Mouse (Mus musculus) retina, embryonic 14.5 days (tissue): ENCODE data around the gene Elane.

Experiments used
- DNase-seq: peaks from one replicate; pipeline ENCODE4 v3.0.0-alpha.2; 2015; ENCODE audit warnings: low spot score

Gene Elane

DNA sequence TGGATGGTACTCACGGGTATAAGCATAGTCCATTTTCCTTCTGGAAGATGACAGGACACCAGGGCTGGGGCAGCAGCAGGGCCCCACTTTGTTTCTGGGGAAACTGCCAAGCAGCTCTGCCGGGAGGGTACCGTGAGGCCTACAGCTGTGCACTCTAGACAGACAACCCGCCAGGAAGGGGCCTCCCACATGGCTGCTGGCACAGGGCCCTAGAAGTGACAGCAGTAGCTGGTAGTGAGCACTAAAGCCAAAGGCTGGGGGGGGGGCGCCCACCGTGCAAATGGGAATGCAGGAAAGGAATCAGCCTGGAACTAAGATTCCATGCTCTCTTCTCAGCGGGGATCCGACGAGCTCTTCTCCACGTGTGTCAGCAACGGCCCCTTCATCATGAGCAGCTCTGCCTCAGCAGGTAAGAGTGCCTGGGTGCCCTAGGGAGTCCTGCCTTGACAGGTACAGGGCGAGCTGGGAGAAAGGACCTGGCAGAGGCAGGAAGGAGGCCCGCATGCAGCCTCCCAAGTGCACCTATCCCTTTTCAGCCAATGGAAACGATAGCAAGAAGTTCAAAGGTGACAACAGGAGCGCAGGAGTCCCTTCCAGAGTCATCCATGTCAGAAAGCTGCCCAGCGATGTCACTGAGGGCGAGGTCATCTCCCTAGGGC, 27.5 kb upstream of the Elane start:
- no peak for DNase-seq

DNA sequence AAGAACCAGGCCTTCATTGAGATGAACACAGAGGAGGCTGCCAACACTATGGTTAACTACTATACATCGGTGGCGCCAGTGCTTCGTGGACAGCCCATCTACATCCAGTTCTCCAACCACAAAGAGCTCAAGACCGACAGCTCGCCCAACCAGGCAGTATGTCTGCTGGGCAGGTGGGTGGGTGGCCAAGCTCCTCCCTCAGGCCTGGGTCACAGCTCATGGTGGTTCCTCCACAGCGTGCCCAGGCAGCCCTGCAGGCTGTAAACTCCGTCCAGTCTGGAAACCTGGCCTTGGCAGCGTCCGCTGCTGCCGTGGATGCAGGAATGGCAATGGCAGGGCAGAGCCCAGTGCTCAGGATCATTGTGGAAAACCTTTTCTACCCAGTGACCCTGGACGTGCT, 26.9 kb upstream of the Elane start:
- no peak for DNase-seq

DNA sequence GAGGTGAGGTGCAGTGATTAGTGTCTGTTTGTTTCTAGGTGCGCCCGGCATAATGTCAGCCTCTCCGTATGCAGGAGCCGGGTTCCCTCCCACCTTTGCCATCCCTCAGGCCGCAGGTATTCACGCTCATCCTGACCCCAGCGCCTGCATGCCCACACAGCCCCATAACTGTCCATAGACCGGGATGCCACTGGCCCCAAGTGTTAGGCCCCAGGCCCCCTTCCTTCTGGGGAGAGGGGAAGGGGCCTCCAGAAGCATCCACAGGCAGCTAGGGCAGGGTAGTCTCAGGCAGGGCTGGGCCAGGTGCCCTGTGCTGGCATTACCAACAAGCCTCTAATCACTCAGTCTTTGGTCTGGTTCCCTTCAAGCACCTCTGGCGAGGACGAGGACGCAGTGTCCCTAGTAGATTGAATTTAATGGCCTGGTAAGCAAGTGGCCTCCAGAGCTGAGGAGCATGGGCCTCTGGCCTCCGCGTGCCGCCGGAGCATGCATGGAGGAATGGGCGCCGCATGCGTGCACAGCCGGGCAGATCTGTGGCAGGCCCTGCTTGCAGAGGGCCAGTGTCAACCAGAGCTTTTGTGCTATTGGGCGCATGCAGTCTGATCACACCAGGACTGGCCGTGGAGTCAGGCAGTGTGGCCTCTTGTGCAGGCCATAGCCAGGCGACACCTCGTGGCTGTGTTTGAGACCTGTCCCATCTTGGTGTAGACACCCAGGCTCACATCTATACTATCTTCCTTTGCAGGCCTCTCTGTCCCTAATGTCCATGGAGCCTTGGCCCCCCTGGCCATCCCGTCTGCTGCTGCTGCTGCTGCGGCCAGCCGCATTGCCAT, 25.8 kb upstream of the Elane start:
- DNase-seq = no peak

DNA sequence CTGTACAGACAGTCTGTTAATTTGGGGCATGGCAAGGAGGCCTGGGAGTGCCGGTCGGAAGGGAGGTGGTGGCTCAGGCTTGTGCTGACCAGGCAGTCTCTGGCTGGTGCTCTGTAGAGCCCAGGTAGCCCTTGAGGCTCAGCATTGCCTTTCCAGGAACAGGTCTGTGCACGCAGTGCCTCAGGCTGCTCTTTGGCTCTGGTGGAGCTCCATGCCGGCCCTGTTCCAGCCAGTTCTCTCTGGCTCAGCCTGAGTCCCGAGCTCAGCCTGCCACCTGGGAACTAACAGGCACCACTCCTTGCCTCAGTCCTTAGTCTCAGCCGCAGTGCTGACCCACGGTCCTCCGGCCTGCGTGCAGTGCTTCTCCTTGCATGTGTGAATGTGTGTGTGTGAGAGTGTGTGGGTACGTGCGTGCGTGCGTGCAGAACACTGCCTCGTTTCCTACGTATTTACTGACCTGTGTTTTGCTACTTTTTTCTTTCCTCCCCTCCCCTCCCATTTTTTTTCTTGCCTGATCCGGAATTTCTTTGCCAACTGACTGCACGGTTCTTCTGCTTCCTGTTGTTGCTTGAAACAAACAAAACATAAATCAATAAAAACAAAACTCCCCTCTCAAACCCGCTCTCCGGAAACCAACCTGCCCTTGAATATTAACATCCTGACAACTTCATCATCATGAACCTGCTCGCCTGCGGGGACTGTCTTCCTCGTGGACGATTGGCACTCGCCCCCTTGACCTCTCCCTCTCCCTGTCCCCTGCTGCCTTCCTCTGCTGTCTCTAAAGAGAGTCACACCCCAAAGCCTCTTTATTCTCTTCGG, 24.6 kb upstream of the Elane start:
- DNase-seq = no peak

DNA sequence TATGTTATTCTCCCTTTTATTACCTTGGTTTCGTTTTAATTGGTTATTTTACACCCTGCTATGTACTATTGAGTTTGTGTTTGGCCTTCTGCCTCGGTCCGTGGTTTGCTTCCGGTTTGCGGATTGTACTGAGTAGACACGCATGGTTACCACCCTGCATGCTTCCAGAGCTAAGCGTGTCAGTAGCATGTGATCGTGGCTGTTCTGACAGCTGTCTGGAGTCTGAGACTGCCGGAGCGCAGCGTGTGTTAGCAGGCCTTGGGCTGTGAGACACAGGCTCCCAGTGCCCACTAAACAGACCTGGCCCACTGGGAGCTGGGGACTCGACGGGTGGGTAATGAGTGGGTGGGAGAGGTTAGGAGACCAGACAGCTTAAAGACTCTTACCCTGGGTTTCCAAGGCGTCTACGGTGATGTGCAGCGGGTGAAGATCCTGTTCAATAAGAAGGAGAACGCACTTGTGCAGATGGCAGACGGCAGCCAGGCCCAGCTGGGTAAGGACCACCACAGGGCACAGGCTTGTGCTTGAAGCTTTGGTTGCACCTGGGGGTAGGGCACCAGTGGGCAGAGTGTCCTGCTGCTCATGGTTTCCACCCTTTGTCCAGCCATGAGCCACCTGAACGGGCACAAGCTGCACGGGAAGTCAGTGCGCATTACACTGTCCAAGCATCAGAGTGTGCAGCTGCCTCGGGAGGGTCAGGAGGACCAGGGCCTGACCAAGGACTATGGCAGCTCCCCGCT, 23.8 kb upstream of the Elane start:
- DNase-seq = no peak

DNA sequence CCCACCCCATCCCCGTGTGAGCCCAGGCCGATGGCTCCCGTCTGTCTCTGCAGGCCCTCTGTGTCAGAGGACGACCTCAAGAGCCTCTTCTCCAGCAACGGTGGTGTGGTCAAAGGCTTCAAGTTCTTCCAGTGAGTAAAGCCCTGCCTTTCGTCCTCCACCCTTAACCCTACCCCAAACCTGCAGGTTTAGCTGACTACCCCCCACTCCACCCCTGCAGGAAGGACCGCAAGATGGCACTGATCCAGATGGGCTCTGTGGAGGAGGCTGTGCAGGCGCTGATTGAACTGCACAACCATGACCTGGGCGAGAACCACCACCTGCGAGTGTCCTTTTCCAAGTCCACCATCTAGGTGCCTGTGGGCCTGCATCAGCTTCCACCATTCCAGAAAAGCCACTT, 23.1 kb upstream of the Elane start:
- DNase-seq = no peak

DNA sequence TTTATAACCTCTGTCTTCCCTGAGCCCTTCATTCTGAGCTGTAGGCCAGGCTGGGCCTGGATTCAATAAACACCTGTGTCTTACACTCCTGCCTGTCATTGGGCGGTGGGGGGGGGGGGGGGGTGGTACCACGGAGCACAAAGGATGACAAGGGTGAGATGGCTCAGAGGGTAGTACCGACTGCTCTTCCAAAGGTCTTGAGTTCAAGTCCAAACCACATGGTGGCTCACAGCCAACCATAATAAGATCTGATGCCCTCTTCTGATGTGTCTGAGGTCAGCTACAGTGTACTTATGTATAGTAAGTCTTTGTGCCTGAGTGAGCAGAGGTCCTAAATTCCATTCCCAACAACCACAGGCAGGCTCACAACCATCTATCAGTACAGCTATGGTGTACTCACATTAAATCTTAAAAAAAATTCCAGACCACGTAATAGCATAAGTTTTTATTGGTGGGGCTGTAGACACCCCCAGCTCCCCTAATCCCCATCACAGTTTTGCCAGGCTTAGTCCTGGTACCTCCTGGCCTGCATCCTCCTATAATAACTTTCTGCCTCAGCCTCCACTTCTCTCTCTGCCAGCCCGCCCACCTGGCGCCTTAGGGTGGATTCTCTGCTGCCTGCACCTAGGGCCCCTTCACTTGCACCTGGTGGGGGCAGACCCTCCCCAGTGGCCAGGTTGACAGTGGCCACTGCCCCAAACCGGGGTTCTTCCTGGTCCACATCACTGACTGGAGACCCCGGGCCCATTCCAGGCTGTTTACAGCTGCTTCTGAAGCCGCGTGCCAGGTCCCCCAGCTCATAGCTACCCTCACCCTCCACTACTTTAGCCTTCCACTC, 21.5 kb upstream of the Elane start:
- DNase-seq = no peak

DNA sequence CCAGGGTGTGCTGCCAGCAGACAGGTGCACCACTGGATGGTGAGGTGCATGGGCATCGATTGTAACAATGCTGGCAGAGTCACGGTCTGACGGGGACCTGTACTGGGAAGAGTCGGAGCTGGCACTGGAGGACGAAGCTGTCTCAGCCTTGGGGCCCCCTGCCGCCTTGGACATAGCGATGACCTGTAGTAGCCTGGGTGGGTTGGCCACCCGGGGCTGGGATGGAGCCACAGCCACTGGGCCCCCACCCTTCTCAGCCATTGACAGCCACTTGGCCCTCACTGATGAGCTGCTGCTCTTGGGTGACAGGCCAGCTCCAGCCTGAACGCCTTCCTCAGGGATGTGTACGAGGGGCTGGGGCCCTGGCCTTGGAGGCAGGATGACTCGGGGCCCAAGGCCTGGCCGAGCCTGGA, 20.9 kb upstream of the Elane start:
- no peak for DNase-seq

DNA sequence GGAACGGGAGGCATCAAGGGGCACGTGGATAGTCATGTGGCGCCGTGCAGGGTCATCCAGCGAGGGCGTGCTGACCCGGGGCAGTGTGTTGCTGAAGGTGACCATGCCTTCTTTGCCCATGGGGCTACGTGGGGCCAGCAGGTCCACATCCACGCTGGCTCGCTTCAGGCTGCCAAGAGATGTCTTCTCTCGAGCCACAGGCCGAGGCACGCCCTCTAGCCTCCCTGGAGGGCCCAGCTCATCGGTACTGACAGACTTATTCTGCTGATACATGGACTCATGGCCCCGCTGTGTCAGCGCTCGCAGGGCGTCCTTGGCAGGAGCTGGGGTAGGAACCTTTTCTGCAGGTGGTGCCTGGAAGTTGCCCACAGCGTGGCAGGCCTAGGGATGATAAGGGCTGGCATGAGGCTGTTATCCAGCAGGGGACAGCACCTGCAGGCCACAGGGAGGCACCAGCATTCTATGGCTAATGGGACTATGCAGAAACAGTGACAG, 20.2 kb upstream of the Elane start:
- DNase-seq = no peak

DNA sequence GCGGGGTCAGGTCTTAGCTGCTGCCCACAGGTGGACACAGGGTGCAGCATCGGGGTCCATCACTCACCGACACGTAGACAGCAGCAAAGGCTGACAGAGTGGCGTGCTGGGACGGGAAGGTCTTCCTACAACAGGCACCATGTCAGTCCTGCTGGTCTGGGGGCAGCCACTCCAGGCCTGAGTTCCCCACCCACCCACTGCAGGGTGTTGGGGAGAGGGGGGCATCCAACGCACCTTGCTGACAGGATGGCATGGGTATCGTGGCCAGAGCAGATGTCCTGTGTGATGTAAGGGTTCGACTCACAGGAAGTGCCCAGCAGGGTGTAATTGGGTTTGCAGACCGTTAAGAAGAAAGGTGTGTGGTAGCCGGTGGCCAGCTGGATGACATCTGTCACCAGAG, 19.4 kb upstream of the Elane start:
- no peak for DNase-seq

DNA sequence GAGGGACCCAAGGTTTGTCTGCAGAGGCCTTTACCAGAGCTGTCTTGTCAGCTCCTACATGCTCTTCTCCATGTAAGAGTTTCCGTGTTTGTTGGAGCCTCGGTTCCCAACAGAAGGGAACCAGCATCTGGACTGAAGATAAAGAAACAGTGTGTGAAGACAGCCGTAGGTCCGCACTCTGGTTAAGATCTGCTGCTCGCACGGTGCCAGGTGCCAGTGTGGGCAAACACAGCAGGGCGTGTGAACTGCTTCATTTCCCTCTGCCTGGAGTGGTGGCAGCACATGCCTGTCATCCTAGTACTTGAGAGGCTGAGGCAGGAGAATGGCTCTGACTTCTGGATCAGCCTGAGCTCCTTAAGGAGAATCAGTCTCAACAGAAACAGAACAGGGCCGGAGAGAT, 14.2 kb upstream of the Elane start:
- DNase-seq = no peak

DNA sequence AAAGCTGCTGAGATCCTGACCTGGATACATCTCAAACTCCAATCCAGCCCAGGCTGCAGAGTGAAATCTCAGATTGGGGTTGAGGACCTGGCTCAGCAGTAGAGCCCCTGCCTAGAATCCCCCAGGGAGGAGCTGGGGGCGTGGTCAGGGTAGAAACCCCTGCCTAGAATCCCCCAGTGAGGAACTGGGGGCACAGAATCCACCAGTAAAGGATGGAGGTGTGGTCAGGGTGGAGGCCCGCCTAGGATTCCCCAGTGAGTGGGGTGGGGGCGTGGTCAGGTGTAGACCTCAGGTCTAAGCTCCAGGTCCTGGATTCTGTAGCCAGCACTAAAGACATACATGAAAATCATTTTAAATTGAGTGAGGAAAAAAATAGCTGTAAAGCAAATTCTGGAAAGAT, 13.2 kb upstream of the Elane start:
- DNase-seq = no peak

DNA sequence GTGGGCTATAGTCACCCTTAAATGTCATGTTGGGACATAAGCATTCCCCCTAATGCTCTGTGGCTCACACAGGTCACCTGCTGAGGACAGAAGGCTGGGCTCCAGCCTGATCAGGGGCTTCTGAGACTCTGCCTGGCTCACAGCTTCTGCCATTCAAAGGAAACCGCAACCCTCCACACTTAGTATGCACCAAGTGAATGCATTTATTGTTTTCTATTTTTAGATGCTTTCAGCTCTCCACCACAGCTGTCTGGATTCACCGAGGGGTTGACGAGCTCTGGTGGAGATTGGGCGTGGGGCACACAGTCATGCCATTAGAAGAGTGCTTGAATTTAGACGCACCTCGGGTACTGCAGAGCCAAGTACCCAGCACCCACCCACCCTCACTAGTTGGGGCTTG, 12.7 kb upstream of the Elane start:
- DNase-seq = no peak

DNA sequence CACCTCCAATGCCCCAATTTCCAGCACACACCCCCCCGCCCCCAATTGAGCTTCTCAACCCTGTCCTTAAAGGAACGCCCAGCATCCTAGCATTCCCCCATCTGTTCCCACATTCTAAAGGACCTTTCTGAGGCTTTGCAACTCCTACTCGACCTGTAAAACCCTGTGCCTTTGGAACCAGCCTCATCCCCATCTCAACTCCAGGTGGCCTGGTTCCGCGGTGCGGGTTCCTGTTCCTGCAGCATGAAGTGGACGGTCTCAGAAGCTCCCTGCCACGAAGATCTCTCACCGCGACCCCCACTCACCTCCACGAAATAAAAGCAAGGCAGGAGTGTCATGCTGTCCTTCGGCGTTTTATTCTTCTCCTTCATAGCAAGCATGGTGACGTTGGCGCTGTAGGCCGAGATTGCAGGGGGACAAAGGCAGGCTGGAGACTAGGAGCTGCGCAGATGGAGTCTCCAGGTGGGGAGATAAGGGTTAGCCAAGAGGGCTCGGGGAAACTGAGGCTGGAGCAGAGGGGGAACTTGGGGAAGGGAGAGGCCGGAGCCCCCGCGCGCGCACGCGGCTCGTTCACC, 12.2 kb upstream of the Elane start:
- no peak for DNase-seq

DNA sequence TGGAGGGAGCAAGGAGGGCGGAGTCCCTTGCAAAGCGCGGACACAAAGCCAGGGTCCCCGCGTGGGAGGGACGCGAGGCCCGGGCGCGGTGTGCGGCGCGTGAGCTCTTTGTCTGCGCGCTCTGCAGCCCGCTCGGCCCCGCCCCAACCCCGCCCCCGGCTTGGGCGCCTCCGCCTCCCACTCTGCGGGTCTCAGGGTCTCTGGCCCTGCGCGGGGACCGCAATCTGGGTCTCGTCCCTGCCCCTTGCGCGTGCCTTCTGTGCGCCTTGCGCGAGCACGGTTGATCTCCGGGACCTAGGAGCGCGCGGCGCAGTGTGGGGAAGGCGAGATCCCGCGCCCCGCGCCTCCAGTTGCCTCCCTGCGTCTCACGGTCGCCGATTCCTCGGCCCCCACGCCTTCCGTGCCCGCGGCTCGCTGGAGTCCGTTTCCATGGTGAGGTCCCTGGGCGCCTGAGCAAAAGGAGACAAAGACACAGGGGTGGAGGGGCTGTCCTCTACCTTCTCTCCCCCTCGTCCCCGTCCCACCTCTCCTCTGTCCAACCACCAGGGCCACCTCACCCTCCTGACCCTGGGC, 11.7 kb upstream of the Elane start, which contains the start of the genes Prtn3 and Plppr3:
Prtn3 (plus strand) TSS at position 187 of the 573 bp plus-strand sequence.
Plppr3 (minus strand) TSS at position 345 of the 573 bp plus-strand sequence.
- peak; percentile 85 for DNase-seq

DNA sequence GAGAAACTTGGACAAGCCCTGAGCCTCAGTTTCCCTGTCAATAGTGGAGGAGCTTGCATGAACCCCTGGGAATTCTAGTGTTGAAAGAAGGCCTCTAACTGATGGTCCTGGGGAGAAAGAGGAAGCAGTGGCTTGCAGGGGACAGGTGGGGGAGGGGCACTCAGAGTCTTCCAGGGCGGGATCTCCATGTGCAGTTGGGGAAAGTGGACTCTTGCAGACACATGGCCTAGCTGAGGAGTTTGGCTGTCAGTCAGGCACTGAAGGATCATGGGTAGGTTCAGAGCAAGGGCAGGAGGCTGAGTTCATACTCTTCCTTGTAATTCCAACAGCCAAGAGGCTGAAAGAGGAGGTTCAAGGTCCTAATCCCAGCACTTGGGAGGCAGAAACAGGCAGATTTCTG, 8.9 kb upstream of the Elane start:
- no peak for DNase-seq

DNA sequence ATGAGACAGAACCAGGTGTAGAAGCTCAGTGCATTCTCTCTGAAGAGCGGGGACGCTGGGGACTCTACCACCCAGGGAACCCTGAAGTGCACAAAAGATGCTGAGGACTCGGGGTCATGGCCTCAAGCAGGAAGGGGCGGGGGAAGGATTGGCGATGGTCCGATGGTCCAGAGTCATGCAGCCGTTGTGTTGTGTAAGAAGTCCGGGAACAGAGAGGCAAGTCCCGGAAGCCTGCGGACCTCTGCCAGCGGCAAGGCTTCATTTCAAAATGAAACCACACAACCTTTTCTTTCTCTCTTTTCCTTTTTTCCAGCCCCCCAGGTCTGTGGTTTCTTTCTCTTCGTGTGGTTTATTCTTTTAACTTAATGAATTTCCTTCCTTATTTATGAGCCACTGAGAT, 8.3 kb upstream of the Elane start:
- DNase-seq = no peak

DNA sequence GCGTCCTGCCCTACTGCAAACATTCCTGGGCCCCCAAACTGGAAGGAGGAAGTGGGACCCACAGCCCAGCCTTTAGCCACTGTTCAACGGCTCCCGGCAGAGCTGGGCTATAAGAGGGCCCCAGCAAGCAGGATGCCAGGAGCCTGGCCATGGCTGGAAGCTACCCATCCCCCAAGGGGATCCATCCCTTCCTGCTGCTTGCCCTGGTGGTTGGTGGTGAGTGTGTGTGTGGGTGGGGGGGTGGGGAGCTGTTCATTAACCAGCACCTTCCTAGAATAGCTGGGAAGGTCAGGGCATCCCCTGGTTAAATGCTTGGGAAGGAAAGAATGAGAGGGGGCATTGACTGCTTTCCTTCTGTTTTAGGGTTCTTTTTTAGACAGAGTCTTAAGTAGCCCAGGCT, 6.5 kb upstream of the Elane start:
- no peak for DNase-seq

DNA sequence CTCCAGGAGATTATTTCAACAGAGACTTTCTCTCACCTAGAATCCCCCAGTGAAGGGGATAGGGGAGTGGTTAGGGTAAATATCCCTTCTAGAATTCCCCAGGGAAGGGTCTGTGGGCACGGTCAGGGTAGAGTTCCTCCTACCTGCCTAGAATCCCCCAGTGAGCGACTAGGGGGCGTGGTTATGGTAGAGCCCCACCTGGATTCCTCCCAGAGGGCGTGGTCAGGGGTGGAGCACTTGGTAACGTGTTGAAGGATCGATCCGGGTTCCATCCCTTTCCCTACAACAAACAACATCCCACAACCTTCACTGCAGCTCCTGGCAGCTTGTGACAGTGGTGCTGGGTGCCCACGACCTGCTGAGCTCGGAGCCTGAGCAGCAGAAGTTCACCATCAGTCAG, 5.3 kb upstream of the Elane start:
- DNase-seq = no peak

DNA sequence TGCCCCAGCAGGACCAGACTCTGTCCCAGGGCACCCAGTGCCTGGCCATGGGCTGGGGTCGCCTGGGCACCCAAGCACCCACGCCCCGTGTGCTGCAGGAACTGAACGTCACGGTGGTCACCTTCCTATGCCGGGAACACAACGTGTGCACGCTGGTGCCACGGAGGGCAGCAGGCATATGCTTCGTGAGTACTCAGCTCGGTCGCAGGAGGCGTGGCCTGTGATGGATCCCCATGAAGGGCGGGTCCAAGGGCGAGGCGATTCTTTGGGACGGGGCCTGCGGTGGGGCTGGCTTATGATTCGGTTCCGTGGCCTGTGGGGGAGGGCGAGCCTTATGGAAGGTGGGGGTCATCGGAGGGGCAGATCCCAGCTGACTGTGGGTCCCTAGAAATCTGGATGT, 4.1 kb upstream of the Elane start:
- no peak for DNase-seq
